Mouse (Mus musculus) embryonic fibroblast, embryonic 13.5 days (primary cell): Measurements from ENCODE around the gene a. TPM values are rescaled to one million over a fixed set of nuclear protein-coding genes. Genes with fewer than 3 reads are reported as not detected.
"Not testable (repeated sequence)": the region's sequence is repeated elsewhere in the genome, so short reads cannot be mapped to it uniquely, and the experiment has no call there.

Source experiments
- H3K27ac ChIP-seq: 2 replicates; pipeline ENCODE4 v1.5.1; 2012; ENCODE audit warnings: low read length, control low read depth, inconsistent platforms; ENCODE audit not compliant: insufficient read depth
- H3K4me1 ChIP-seq: 2 replicates; pipeline ENCODE4 v1.6.1; 2011; ENCODE audit warnings: low read length; ENCODE audit not compliant: control insufficient read depth, insufficient read depth
- H3K4me3 ChIP-seq: 2 replicates; pipeline ENCODE4 v1.5.1; 2011; ENCODE audit warnings: mild to moderate bottlenecking, control low read depth, low read length; ENCODE audit not compliant: insufficient read depth
- CTCF ChIP-seq: IDR thresholded peaks from 2 replicates; pipeline ENCODE4 v1.5.1; 2011; ENCODE audit warnings: mild to moderate bottlenecking, control low read depth, low read length, moderate library complexity, borderline replicate concordance; ENCODE audit not compliant: insufficient read depth
- POLR2A ChIP-seq: IDR thresholded peaks from 2 replicates; pipeline ENCODE4 v1.6.1; 2011; ENCODE audit warnings: low read depth, mild to moderate bottlenecking, control low read depth, low read length, moderate library complexity
- polyA plus RNA-seq: library from polyadenylated mRNA; stranded (reverse); fragments of >200 nt; gene quantifications from 2 replicates; pipeline ENCODE4 v1.2.4, GENCODE M21; 2011; ENCODE audit warnings: low read depth; ENCODE audit not compliant: missing spikeins, insufficient read length

The a gene
- polyA plus RNA-seq, 1 experiment = not detected

GRCm38 (mm10) chr2:154892201-154893044 is 101.2 kb downstream of the a start, which contains the start of gene Eif2s2:
Gene Eif2s2, minus strand, starts transcription at chr2:154892935.
- H3K4me1 ChIP-seq = peaks cover 3% of the 10 kb centered on the region; the same call in 1 of the 2 replicates
- peak within 1 kb of the TSS; percentile 65 for H3K27ac ChIP-seq
- peak within 1 kb of the TSS; percentile 84 for H3K4me3 ChIP-seq
- peak; percentile 82 for TF ChIP-seq POLR2A
- no peak for TF ChIP-seq CTCF

- Histone ChIP-seq H3K4me1 (peaks cover 3% of the 10 kb centered on the region; the same call in 1 of the 2 replicates), H3K27ac (peak overlapping the region; percentile 46), H3K4me3 (peak overlapping the region; percentile 46)
- TF ChIP-seq CTCF (no peak), POLR2A (peak; percentile 7; the same call in 1 of the 2 replicates)
These were observed 101.8 kb downstream of the a start for GRCm38 (mm10) chr2:154893045-154893385.

- peaks cover 3% of the 10 kb centered on the region; the same call in 1 of the 2 replicates for H3K4me1 ChIP-seq
- TF ChIP-seq POLR2A (no peak), CTCF (no peak)
- no peak overlapping the region for H3K4me3 ChIP-seq
- no peak overlapping the region for H3K27ac ChIP-seq
These were observed 102.3 kb downstream of the a start for GRCm38 (mm10) chr2:154893548-154893947.

GRCm38 (mm10) chr2:154899004-154899403 is 107.8 kb downstream of the a start:
- not testable (repeated sequence) for H3K27ac ChIP-seq, H3K4me1 ChIP-seq

GRCm38 (mm10) chr2:154899412-154899811 is 108.2 kb downstream of the a start:
- H3K4me3 ChIP-seq, H3K27ac ChIP-seq, H3K4me1 ChIP-seq: not testable (repeated sequence)

More at GRCm38 (mm10) chr2:154899004-154899403, 107.8 kb downstream of the a start:
- not testable (repeated sequence) for H3K4me3 ChIP-seq

- no peak for TF ChIP-seq CTCF
- no peak for TF ChIP-seq POLR2A
- Histone ChIP-seq H3K4me3 (no peak overlapping the region), H3K4me1 (peaks cover 8% of the 10 kb centered on the region; the same call in 1 of the 2 replicates), H3K27ac (no peak overlapping the region)
These were observed 110.9 kb downstream of the a start for GRCm38 (mm10) chr2:154902111-154902510.

- no peak overlapping the region for H3K4me3 ChIP-seq
- H3K4me1 ChIP-seq = peaks cover 8% of the 10 kb centered on the region; the same call in 1 of the 2 replicates
- TF ChIP-seq CTCF (no peak), POLR2A (no peak)
- no peak overlapping the region for H3K27ac ChIP-seq
These were observed 114.6 kb downstream of the a start for GRCm38 (mm10) chr2:154905796-154906195.

- H3K4me3 ChIP-seq, H3K4me1 ChIP-seq, H3K27ac ChIP-seq: not testable (repeated sequence)
These were observed 117.0 kb downstream of the a start for GRCm38 (mm10) chr2:154908223-154908622.

- Histone ChIP-seq H3K27ac (no peak overlapping the region), H3K4me1 (no peaks in the 10 kb centered on the region), H3K4me3 (no peak overlapping the region)
- TF ChIP-seq POLR2A = no peak
These were observed 118.6 kb downstream of the a start for GRCm38 (mm10) chr2:154909789-154910188.

- H3K4me3 ChIP-seq = no peak overlapping the region
- TF ChIP-seq CTCF = no peak
- no peak for TF ChIP-seq POLR2A
These were observed 124.8 kb downstream of the a start for GRCm38 (mm10) chr2:154915922-154916541.

More at GRCm38 (mm10) chr2:154915922-154916541, 124.8 kb downstream of the a start:
- H3K4me1 ChIP-seq = no peaks in the 10 kb centered on the region
- no peak overlapping the region for H3K27ac ChIP-seq
